Comparison of ENCODE assay signal across 12 mouse cellular contexts in genomic region chr19:22775191-22775695, GRCm38 (mm10).
"Had no signal": no experiment of that assay in that cellular context is flagged by ENCODE, and none has a peak within 500 bp of the region (broad histone marks: within the 10 kb centered on the region; RNA-seq: fewer than 3 reads in every experiment).

No protein-coding gene starts in this region.

- DNase-seq: gastrocnemius, postnatal 25 days; heart, adult 18-20 months; heart, postnatal 10 days; heart, postnatal 4 days; kidney, adult 18-20 months; kidney, adult 8-10 months; kidney, postnatal 10 days; kidney, postnatal 25 days; kidney, postnatal 4 days; liver; liver, embryonic 13.5 days; liver, postnatal 0 days had no signal
